Mouse (Mus musculus): ENCODE results near the gene Slc38a9. TPM values are rescaled to one million over a fixed set of nuclear protein-coding genes. Genes with fewer than 3 reads are reported as not detected.

Slc38a9 gene
- polyA plus RNA-seq (2014; fragmentation: Illumina TruSeq; extraction: RNeasy Lipid Tissue Mini Kit (QIAGEN cat#74804); ENCODE audit: low read depth, low replicate concordance): 56.6 TPM

DNA sequence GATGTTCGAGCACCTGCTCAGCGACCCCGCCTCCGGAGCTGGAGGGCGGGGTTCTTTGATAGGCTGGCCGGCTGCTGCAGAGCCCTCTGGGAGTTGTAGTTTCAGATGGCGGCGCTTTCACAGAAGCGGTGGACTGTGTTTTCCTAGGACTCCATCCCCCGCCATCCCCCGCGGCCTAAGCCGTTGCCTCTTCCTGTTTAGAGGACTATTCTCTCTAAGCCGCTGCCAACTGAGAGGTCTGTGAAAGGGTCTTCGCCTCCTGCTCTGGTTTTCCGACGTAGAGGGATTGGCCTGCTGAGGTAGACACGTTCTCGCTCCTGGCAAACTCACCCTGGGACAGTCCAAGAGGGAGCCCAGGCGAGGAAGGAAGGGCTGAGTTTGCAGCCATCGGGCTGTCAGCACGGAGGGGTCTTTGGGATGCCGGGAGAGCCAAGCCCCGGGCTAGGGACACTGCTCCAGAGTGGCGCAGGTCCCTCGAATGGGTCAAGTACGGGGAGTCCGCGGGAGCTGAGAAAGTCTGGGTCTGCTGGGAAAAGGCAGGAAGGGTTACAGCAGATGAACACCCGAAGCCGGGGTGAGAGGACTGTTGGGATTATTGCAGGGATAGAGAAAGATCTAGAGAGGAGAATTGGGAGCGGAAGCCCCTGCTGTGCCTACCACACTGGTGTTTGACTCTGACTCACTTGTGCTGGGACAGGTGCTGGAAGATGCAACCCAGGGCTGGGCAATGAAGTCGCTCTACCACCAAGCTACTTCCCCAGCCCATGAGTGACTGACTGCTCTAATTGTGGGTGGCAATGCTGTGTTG lies at the start of gene Slc38a9:
TSS of gene Slc38a9 (plus strand) at position 178 of the 808 bp plus-strand sequence.

DNA sequence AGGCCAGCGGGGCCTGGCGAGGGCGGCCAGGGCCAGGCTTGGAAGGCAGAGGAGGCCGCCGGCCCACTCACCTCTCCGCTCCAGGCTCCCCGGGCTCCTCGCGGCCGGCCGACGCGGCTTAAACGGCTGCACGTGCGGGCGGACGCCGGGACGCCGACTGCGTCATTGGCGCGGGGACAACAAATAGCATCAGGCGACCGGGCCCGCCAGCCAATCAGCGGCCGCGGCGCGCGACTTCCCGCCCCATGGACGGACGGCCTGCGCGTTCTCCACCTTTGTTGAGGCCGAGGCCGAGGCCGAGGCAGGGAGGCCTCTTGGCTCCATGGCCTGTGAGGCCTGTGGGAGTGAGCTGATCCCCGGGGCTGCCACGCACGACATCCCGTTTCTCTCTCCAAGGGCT lies 8.3 kb upstream of the Slc38a9 start, which contains the start of gene Ddx4:
TSS of gene Ddx4 (minus strand) at position 271 of the 400 bp plus-strand sequence.

Other genes starting within 250 kb of the Slc38a9 start
- gene Il6st, start 196.7 kb upstream of the Slc38a9 start, polyA plus RNA-seq (2014; fragmentation: Illumina TruSeq; extraction: RNeasy Lipid Tissue Mini Kit (QIAGEN cat#74804); ENCODE audit: low read depth, low replicate concordance): 15.0 TPM
- 0.48 TPM for gene Il31ra, start 66.4 kb upstream of the Slc38a9 start, polyA plus RNA-seq (2014; fragmentation: Illumina TruSeq; extraction: RNeasy Lipid Tissue Mini Kit (QIAGEN cat#74804); ENCODE audit: low read depth, low replicate concordance)
- 850 TPM for gene Ddx4, start 8.3 kb upstream of the Slc38a9 start, polyA plus RNA-seq (2014; fragmentation: Illumina TruSeq; extraction: RNeasy Lipid Tissue Mini Kit (QIAGEN cat#74804); ENCODE audit: low read depth, low replicate concordance)
- gene Plpp1, start 140.0 kb downstream of the Slc38a9 start, polyA plus RNA-seq (2014; fragmentation: Illumina TruSeq; extraction: RNeasy Lipid Tissue Mini Kit (QIAGEN cat#74804); ENCODE audit: low read depth, low replicate concordance): 152 TPM

Measured in testis, adult 10 weeks (tissue).